Mouse (Mus musculus): ENCODE results near the gene H2-Ob. TPM values are rescaled to one million over a fixed set of nuclear protein-coding genes. Genes with fewer than 3 reads are reported as not detected.
A peak's percentile ranks its signal among the peaks of the same experiment; 100 is the strongest.

H2-Ob gene
- total RNA-seq, 1 experiment from 2014 or later, result 1,002 TPM

DNA sequence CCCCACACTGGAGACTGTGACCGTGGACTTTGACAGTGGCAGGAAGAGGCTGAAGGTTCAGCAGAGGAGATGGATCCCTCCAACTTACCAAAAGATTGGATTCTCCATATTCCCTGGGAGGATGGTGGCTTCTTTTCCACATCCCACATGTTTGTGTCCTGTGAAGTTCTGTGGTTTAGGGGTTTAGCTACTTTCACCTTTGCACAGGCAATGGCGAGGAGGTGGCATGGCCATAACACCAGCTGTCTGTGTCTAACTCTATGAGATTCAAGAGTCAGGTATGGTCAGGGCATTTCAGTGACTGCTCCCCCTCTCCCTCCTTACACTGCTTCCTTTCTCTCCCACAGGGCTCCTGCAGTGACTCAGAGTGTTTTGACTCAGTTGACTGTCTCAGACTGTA lies 30.0 kb downstream of the H2-Ob start:
- no peak for ATAC-seq (ENCODE audit: extremely low read depth, insufficient number of reproducible peaks, low FRiP score, poor library complexity, severe bottlenecking)

DNA sequence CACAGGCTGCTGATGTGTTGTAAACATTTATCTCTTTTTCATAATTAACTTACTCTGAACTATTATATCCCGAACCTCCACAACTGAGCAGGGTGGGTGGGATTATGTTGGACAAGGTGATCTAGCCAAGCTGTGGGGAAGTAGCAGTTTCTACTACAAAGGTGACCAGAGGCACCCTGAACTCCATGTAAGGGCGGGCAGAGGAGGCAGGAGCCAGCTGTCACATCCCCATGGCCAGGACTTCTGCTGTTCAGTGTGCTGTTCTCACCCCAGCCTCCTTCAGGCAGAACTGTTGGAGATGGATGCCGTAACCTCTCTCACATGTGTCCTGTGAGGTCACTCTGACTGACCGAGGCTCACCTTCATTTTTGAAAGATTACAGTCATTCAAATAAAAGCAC lies 31.1 kb downstream of the H2-Ob start:
- no peak for ATAC-seq (ENCODE audit: extremely low read depth, insufficient number of reproducible peaks, low FRiP score, poor library complexity, severe bottlenecking)

DNA sequence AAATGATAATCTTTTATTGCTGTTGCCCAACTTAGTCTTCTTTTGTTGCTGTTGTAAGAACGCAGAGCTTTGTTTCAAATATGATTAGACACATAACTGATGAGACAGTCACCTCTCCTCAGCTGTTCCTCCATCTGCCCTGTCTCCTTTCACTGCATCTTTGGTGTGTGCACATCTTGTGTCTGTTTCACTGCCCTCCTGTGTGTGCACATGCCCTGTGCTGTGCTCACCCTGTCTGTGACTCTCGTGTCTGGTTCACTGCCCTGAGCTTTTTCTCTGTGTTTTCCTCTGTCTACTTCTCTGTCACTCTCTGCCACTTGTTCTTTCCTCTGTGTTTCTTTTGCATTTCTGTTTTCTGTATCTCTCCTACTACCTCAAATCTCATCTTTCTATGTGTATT lies 31.5 kb downstream of the H2-Ob start:
- ATAC-seq (ENCODE audit: extremely low read depth, insufficient number of reproducible peaks, low FRiP score, poor library complexity, severe bottlenecking), result no peak

DNA sequence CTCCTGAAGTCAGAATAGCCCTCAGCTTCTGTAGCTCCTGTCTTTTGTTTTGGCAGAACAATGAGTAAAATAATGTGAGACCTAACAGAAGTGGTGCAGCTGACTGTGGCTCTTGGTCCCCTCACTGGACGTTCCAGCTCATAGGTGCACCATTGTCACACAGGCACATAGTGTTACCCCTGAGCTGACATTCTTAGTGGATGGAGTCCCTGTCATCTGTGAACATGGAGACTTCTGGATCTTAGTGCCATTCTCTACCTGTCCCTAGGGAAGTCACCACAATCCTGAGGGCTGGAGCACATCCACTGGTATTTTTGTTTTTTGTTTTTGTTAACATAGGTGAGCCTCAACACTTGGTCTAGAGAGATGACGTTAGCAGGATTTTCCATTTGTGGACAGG lies 32.2 kb downstream of the H2-Ob start:
- peak; percentile 8; the same call in 1 of the 2 replicates for ATAC-seq (ENCODE audit: extremely low read depth, insufficient number of reproducible peaks, low FRiP score, poor library complexity, severe bottlenecking)

DNA sequence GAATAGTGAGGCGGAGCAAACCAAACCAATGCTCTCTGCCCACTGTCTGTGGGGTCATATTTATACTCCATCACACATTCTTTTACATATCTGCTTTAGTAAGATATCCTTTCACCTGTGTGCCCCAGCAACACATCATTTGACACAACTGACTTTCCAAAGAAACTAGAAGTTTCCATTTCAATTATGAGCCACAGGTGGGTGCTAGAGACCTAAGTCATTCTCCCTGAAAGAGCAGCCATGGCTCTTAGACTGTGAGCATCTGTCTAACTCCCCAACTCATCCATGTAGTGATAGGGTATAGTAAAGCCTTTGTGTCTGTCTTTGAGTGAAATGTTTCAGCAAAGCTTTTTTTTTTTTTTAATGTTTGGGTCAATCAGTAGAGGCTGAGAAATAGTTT lies 33.4 kb downstream of the H2-Ob start:
- ATAC-seq (ENCODE audit: extremely low read depth, insufficient number of reproducible peaks, low FRiP score, poor library complexity, severe bottlenecking), result no peak

DNA sequence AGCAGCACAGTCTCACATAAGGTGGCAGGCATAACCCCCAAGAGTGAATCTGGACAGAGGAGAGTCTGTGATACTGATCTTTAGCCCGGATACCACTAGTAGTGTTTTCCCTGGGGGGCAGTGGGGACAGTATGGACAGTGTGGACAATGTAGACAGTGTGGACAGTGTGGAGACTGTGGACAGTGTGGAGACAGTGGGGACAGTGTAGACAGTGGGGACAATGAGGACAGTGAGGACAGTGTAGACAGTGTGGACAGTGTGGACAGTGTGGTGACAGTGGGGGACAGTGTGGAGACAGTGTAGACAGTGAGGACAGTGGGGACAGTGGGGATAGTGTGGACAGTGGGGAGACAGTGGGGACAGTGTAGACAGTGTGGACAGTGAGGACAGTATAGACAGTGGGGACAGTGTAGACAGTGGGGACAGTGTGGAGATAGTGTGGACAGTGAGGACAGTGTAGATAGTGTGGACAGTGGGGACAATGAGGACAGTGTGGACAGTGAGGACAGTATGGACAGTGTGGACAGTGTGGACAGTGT lies 41.9 kb downstream of the H2-Ob start:
- peak; percentile 3; the same call in 1 of the 2 replicates for ATAC-seq (ENCODE audit: extremely low read depth, insufficient number of reproducible peaks, low FRiP score, poor library complexity, severe bottlenecking)

DNA sequence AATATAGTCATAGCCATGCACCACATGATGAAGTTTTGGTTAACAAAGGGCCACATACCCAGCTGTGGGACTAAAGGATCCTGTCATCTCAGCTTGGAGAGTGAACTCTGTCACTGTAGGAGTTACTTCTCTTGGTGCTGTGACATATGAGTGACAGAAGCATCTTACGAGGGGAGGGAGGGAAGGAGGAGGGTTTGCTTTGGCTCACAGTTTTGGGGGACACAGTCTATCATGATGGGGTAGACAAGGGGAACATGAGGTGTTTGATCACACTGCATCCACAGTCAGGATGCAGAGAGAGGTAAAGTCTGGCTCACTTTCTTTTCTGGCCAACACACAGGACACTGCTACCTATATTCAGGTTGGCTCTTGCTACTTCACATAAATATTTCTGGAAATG lies 43.1 kb downstream of the H2-Ob start:
- ATAC-seq (ENCODE audit: extremely low read depth, insufficient number of reproducible peaks, low FRiP score, poor library complexity, severe bottlenecking), result no peak

DNA sequence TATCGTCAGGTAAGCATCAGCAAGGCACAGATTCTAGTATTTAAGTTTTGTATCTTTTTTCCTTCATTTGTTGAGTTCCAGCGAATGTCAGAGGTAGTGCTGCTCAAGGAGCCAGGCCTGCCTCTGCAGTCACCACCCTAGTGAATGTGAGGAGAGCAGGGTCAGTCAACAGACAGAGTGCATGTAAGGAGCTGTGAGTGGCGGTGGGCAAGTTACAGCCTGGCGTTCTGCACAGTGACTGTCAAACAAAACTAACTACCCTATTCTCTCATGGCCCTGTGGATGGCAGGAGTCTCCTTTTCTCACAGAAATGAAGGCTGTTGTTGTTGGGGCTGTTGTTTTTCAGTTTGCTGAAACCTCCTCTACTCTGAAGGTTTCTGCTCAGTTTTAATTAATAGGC lies 46.7 kb downstream of the H2-Ob start:
- ATAC-seq (ENCODE audit: extremely low read depth, insufficient number of reproducible peaks, low FRiP score, poor library complexity, severe bottlenecking), result no peak

DNA sequence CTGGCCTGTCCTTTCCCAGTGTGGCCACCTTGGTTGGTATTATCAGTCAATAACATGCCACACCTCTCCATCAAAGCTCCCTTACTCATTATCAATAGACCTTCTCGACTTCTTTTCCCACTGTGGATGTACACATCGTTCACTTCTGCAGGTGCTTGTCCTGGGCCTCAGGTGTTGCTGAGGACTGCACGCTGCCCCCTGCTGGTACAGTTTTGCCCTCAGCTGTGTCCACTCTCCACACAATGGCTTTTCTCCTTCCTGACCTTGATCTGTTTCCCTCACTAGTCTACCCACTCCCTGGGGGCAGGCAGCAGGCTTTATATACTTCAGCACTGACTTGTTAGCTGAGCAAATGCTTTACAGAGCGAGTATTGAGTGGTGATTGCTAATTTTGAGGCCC lies 47.1 kb downstream of the H2-Ob start:
- peak; percentile 33; the same call in 1 of the 2 replicates for ATAC-seq (ENCODE audit: extremely low read depth, insufficient number of reproducible peaks, low FRiP score, poor library complexity, severe bottlenecking)

DNA sequence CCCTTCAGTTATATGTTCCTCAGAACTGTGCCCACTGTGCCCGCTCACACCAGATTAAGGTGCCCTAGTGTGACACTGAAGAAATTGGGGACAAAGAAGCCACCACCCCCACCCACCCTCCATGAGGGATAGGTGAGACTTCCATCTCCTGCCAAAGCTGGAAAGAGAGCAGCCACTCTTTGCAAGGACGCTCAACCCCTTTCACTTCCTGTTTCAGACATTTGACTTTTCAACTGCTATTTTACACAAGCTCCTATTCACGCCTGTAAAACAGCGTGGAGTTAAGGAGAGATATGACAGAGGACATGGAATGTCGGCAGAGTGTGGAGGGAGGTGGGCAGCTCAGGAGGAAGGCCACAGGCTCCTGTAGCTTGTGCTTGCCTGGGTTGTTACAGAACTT lies 47.8 kb downstream of the H2-Ob start:
- ATAC-seq (ENCODE audit: extremely low read depth, insufficient number of reproducible peaks, low FRiP score, poor library complexity, severe bottlenecking), result no peak

DNA sequence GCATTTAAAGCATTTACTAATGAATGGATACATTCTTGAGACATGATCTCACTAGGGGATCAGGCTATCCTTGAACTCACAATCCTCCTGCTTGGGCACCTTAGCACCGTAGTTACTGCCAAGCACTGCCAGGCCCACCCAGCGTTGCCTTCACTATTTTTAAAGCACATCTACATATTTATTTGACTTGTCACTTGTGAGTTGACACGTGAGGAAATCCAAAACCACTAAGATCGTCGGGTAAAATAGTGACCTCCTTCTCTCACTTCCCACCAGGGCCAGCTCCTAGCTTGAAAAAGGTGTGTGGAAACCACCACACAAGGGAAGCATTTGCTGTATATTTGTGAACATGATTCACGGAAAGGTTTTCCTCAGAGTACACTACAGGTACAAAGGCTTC lies 48.3 kb downstream of the H2-Ob start:
- no peak for ATAC-seq (ENCODE audit: extremely low read depth, insufficient number of reproducible peaks, low FRiP score, poor library complexity, severe bottlenecking)

DNA sequence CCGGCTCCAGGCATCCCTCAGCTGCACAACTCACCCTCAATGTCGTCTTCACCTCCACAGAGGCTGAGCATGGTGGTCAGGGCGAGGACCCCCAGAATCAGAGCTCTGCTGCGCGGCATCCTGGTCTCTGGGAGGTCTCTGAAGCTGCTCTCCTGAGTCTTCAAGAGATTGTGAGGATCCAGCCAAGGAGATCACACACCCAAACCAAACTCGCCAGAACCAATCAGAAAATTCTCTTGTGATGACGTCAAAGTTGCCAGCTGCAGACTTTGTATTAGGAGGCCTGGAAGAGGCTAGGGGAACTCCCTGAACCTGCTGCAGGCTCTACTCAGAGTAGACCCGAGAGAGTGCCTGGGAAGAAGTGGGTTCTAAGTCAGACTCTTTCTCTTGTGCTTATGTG lies 48.9 kb downstream of the H2-Ob start, which contains the start of gene H2-Aa:
Gene H2-Aa (minus strand): TSS at position 176 of the 400 bp plus-strand sequence.
- ATAC-seq (ENCODE audit: extremely low read depth, insufficient number of reproducible peaks, low FRiP score, poor library complexity, severe bottlenecking), result peak; percentile 69

DNA sequence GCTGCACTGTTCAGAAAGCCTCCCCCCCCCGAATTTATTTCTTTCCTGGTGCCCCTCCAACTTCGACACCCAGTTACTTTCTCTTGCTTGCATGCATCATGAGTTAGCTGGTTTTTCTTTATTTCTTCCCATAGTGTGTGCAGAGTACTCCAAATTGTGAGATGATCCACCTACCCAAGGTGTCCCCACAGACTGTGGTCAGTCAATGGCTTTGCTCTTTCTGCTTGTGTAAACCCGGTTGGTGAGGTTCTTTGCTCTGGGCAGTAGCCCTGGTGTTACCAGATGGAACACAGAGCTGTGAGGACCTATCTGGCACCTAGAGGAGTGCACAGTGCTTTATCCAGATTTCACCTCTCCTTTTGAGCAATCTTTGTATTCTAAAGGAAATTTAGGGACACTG lies 49.4 kb downstream of the H2-Ob start:
- no peak for ATAC-seq (ENCODE audit: extremely low read depth, insufficient number of reproducible peaks, low FRiP score, poor library complexity, severe bottlenecking)

DNA sequence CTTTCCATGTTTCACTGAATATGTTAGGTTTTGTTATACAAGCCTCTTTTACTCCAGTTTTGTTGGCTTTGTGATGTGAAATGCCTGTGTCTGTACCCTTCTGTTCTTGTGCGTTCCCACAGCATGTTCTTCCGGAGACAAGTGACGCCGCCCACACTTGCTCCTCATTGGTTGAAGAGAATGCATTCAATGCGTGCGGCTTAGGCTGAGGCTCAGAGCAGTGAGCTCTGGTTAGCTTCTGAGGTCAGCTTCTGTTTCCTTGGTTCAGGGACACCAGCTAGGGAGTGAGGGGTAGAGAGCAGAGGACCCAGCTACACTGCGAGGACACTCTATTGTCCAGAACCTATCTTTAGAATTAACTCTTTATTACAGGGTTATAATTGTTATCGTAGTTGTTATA lies 52.9 kb downstream of the H2-Ob start:
- ATAC-seq (ENCODE audit: extremely low read depth, insufficient number of reproducible peaks, low FRiP score, poor library complexity, severe bottlenecking), result peak; percentile 55

DNA sequence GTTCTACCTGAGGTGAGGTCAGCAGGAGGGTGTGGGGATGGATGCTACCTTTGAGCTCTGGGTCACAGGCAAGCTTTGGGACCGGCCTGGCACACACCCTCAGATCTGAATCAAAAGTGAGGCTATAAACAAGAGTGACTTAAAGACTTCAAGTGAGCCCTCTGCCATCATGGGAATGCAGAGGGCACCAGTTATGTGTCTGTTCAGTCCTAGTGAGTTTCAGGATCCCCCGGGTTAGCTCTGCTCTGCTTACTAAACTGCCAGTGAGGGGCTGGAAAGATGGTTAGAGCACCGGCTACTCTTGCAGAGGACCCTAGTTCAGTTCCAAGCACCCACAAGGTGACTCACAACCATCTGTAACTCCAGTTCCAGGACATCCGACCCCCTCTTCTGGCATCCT lies 53.9 kb downstream of the H2-Ob start:
- ATAC-seq (ENCODE audit: extremely low read depth, insufficient number of reproducible peaks, low FRiP score, poor library complexity, severe bottlenecking), result no peak

DNA sequence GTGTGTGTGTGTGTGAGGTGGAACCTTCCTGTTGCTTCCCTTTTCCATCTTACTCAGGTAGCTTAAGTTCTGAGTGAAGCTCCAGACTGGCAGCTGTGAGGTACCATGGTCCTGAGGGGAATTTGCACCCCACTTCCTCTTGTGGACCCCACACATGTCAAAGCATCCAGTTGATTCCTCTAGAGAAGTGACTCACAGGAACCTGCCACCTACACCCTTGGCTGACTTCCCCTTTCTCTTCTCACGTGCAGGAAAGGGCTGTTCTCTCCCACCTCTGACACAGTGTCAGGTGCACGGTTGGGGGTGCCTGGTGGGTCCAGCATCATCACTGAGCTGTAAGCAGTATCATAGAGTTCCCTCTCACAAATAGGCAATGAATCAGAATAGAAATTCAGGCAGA lies 54.8 kb downstream of the H2-Ob start:
- peak; percentile 68 for ATAC-seq (ENCODE audit: extremely low read depth, insufficient number of reproducible peaks, low FRiP score, poor library complexity, severe bottlenecking)

DNA sequence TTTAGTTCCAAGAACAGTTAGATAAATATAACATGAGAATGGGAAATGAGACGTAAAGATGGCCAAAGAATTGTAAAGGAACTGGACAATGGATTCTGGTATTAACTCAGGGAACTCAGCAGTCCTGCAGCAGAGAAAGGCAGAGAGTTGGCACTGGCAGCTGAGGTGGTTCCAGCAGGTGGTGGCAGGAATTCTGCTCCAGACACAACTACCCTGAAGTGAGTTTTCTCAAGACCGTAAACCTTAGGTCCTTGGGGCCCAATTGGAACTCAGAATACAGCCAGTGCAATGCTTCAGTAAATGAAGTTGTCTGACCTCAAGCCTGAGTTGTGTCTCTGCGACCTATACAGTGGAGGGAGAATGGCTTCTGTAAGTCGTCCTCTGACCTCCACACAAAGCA lies 55.5 kb downstream of the H2-Ob start:
- no peak for ATAC-seq (ENCODE audit: extremely low read depth, insufficient number of reproducible peaks, low FRiP score, poor library complexity, severe bottlenecking)

DNA sequence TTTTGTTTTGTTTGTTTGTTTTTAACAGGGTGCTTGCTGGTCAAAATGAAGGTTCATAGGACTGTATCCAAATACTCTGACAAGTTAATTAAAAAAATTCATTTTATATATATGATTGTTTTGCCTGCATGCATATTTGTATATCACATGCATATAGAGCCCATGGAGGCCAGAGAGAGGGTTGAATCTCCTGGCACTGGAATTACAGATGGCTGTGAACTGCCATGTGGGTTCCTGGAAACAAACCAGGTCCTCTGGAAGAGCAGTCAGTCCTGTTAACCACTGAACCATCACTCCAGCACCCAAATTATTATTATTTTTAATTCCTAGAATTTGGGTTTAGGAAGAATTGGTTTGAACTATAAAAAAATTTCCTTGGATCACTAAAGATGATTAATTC lies 56.6 kb downstream of the H2-Ob start:
- ATAC-seq (ENCODE audit: extremely low read depth, insufficient number of reproducible peaks, low FRiP score, poor library complexity, severe bottlenecking), result no peak

DNA sequence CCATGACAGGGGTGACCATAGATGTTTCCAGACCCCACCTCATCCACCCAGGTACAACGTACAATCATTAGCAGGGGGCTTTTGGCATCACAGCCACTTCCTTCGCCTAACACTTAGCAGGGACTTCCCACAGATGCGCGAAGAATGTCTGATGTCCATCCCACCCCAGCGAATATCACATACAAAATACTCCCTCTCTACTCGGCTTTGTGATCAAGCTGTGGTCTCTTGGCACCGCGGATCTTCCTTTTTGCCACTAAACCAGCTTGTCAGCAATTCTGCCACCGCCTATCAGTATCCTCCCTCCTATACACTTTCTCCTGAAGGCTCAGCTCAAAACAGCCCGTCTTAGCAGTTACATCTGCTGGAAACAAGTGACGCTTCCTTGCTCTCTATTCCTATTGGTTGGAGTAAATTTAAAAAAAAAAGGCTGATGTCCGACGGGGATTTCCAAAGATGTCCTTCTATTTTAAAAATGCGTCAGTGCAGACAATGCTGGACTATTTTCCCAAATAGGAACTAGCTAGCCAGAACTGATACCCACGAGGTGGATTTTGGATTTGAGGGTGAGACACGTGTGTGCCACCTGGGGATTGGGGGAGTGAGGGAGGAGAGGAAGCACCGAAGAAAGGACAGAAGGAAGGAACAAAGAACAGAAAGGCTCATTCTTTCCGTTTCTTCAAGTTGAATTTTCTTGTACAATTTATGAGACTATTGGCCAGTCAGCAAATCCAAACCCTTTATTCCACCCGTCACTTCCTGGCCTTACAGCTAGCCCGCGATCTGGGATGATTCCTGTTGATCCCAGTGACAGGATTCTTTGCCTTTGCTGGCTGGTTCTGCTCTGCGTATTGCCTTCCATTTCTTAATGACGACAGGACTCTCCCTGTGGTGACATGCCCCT lies 57.4 kb downstream of the H2-Ob start:
- peak; percentile 42 for ATAC-seq (ENCODE audit: extremely low read depth, insufficient number of reproducible peaks, low FRiP score, poor library complexity, severe bottlenecking)

DNA sequence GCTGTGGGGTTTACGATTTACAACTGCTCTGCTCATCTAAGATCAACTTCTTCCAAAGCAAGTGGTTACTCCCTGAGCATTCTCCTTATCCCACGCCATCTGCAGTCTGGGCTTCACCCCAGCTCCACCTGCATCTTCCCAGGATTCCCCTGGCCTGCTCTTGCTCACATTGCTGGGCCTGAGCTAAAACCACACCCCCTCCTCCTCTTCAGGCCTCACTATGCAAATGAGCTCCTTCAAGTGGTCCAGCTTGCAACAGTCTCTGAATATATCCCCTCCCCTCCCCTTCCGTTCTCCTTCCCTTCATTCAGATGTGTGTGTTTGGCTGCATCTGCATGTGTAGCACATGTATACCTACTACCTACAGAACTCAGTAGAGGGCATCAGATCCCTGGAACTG lies 60.7 kb downstream of the H2-Ob start:
- ATAC-seq (ENCODE audit: extremely low read depth, insufficient number of reproducible peaks, low FRiP score, poor library complexity, severe bottlenecking), result peak; percentile 48

DNA sequence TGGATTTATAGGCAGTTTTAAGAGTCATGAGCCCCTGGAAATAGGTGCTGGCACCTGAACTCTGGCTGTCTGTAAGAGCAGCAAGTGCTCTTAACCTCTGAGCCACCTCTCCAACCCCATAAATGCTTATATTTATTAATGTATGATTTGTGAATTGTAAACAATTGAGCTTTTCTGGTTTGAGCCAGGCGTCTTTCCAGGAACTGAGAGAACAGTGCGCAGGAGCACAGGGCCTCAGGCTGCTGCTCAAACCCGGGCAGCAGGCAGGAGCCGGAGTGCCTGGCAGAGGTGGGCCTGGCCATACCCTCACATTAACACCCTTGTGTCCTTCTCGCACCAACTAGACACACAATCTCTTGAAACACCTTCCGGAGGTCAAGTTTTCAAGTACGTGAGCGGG lies 61.4 kb downstream of the H2-Ob start:
- no peak for ATAC-seq (ENCODE audit: extremely low read depth, insufficient number of reproducible peaks, low FRiP score, poor library complexity, severe bottlenecking)
